Mouse (Mus musculus): ENCODE results near the gene Spast.
"Not testable (repeated sequence)": the region's sequence is repeated elsewhere in the genome, so short reads cannot be mapped to it uniquely, and the experiment has no call there.

Spast gene

GRCm38 (mm10) chr17:74338937-74339804 lies at the start of gene Spast:
Gene Spast (plus strand): TSS chr17:74338987.
- DNase-seq = peak; percentile 61

GRCm38 (mm10) chr17:74290198-74290597 lies 48.6 kb upstream of the Spast start:
- DNase-seq = no peak

- no peak for DNase-seq
These were observed 47.9 kb upstream of the Spast start for GRCm38 (mm10) chr17:74290869-74291268.

- no peak for DNase-seq
These were observed 47.0 kb upstream of the Spast start for GRCm38 (mm10) chr17:74291640-74292361.

- no peak for DNase-seq
These were observed 44.9 kb upstream of the Spast start for GRCm38 (mm10) chr17:74293687-74294425.

GRCm38 (mm10) chr17:74294426-74295025 lies 44.3 kb upstream of the Spast start:
- DNase-seq = peak; percentile 83

GRCm38 (mm10) chr17:74295026-74295970 lies 43.5 kb upstream of the Spast start, which contains the start of gene Memo1:
Gene Memo1 (minus strand): TSS chr17:74295521.
- DNase-seq = peak; percentile 86

GRCm38 (mm10) chr17:74296076-74296823 lies 42.5 kb upstream of the Spast start:
- no peak for DNase-seq

- not testable (repeated sequence) for DNase-seq
These were observed 41.8 kb upstream of the Spast start for GRCm38 (mm10) chr17:74296991-74297390.

GRCm38 (mm10) chr17:74300089-74300488 lies 38.7 kb upstream of the Spast start:
- DNase-seq = no peak

GRCm38 (mm10) chr17:74304060-74304459 lies 34.7 kb upstream of the Spast start:
- DNase-seq = no peak

GRCm38 (mm10) chr17:74305616-74306015 lies 33.2 kb upstream of the Spast start:
- no peak for DNase-seq

GRCm38 (mm10) chr17:74306021-74306420 lies 32.8 kb upstream of the Spast start:
- no peak for DNase-seq

- no peak for DNase-seq
These were observed 23.1 kb upstream of the Spast start for GRCm38 (mm10) chr17:74315445-74316308.

- peak; percentile 89 for DNase-seq
These were observed 22.4 kb upstream of the Spast start for GRCm38 (mm10) chr17:74316309-74316863.

- DNase-seq = no peak
These were observed 20.1 kb upstream of the Spast start for GRCm38 (mm10) chr17:74318721-74319120.

- DNase-seq = no peak
These were observed 16.3 kb upstream of the Spast start for GRCm38 (mm10) chr17:74322400-74323054.

GRCm38 (mm10) chr17:74323844-74324243 lies 14.9 kb upstream of the Spast start, which contains the start of gene Dpy30:
Gene Dpy30 (minus strand): TSS chr17:74323944.
- no peak for DNase-seq

- not testable (repeated sequence) for DNase-seq
These were observed 11.6 kb upstream of the Spast start for GRCm38 (mm10) chr17:74327195-74327594.

Data from right cerebral cortex, adult 18-20 months (tissue).